12 mouse cellular contexts compared by ENCODE assay signal in the genomic region with DNA sequence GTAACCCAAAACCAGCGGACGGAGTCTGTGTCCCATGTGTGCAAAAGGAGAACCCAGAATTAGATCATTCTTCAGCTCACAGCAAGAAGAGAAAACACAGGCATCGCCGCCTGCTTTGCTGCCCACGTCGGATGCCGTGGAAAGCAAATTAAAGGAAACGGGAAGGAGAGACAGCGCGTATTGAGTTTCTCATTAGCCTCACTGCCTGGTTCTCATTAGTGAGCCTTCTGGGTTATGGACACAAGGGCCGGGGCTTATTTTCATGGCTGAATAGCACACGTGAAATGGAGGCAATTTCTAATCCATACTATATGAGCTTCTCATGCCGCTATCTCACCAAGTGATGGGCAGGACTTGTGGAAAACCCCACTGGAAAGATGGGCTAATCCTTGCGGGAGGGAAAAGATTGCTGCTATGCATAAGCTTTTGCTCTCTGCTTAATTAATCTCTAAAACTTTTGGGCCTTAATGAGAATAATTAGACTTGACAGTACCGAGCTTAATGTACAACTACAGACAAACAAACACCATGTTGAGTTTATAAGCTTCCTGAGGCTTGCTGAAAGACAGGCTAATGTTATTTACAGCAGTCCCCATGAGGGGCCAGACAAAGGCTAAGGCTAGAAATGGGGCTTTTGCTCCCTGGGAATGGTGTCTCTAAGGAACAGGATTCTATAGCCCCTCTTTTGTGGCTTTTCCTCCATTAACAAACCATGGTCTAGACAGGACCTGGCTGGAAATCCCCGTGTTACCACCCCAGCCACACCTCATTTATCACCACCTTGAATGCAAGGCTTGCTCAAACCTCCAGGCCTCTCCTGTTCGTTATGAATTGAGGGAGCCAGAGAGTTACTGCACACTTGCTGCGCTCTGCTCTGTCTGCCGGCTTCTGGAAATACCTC.
DNase-seq lines count a peak whose midpoint lies in the region; ATAC-seq and TF ChIP-seq lines count a peak whose summit lies in the region.
"Had no signal": no experiment of that assay in that cellular context is flagged by ENCODE, and none has a peak within 500 bp of the region (broad histone marks: within the 10 kb centered on the region; RNA-seq: fewer than 3 reads in every experiment).

No protein-coding gene starts in this region.

- H3K9me3 ChIP-seq in forebrain, embryonic 11.5 days (ENCODE audit: control insufficient read depth, low read length): no peaks in the 10 kb centered on the region; the same call in 1 of the 2 replicates
- peaks cover 7% of the 10 kb centered on the region; the same call in 1 of the 2 replicates for H3K9me3 ChIP-seq in forebrain, embryonic 15.5 days
- H3K9me3 ChIP-seq in embryonic facial prominence, embryonic 11.5 days (replicated peaks; ENCODE audit: control insufficient read depth, low read length): no peaks in the 10 kb centered on the region
- no peaks in the 10 kb centered on the region for H3K9me3 ChIP-seq in hindbrain, embryonic 16.5 days (ENCODE audit: control insufficient read depth, low read length)
- peaks cover 3% of the 10 kb centered on the region; the same call in 1 of the 2 replicates for H3K9me3 ChIP-seq in neural tube, embryonic 13.5 days
- H3K9me3 ChIP-seq in intestine, postnatal 0 days (ENCODE audit: control insufficient read depth): no peaks in the 10 kb centered on the region

- 38% methylated on average over 19 of the region's 19 CpGs for WGBS in forebrain, embryonic 11.5 days
- 27% methylated on average over 19 of the region's 19 CpGs for WGBS in forebrain, embryonic 15.5 days
- WGBS in embryonic facial prominence, embryonic 11.5 days: 38% methylated on average over 19 of the region's 19 CpGs
- WGBS in hindbrain, embryonic 16.5 days: 49% methylated on average over 19 of the region's 19 CpGs
- 32% methylated on average over 19 of the region's 19 CpGs for WGBS in neural tube, embryonic 13.5 days
- 84% methylated on average over 19 of the region's 19 CpGs for WGBS in intestine, postnatal 0 days

- H3K4me3 ChIP-seq in forebrain, embryonic 11.5 days (ENCODE audit: low read depth, low read length): no peak overlapping the region
- no peak overlapping the region for H3K4me3 ChIP-seq in forebrain, embryonic 15.5 days
- no peak overlapping the region for H3K4me3 ChIP-seq in embryonic facial prominence, embryonic 11.5 days (ENCODE audit: low read depth, low read length)
- H3K4me3 ChIP-seq in hindbrain, embryonic 16.5 days (ENCODE audit: low read length): no peak overlapping the region
- H3K4me3 ChIP-seq in neural tube, embryonic 13.5 days: no peak overlapping the region
- no peak overlapping the region for H3K4me3 ChIP-seq in intestine, postnatal 0 days (ENCODE audit: low read depth, low read length)

- peaks cover 11% of the 10 kb centered on the region for H3K4me1 ChIP-seq in forebrain, embryonic 11.5 days (replicated peaks; ENCODE audit: control insufficient read depth, insufficient read depth, low read length)
- peaks cover 8% of the 10 kb centered on the region; the same call in 1 of the 2 replicates for H3K4me1 ChIP-seq in forebrain, embryonic 15.5 days
- peaks cover 7% of the 10 kb centered on the region; the same call in 1 of the 2 replicates for H3K4me1 ChIP-seq in embryonic facial prominence, embryonic 11.5 days (ENCODE audit: control insufficient read depth, insufficient read depth, low read length)
- H3K4me1 ChIP-seq in hindbrain, embryonic 16.5 days (ENCODE audit: control insufficient read depth, insufficient read depth, low read depth, low read length): no peaks in the 10 kb centered on the region
- H3K4me1 ChIP-seq in neural tube, embryonic 13.5 days (replicated peaks): peaks cover 30% of the 10 kb centered on the region
- H3K4me1 ChIP-seq in intestine, postnatal 0 days (replicated peaks; ENCODE audit: control insufficient read depth, insufficient read depth, low read length): no peaks in the 10 kb centered on the region

- H3K36me3 ChIP-seq in forebrain, embryonic 11.5 days (ENCODE audit: control insufficient read depth, insufficient read depth, low read length): no peaks in the 10 kb centered on the region
- no peaks in the 10 kb centered on the region for H3K36me3 ChIP-seq in forebrain, embryonic 15.5 days
- no peaks in the 10 kb centered on the region for H3K36me3 ChIP-seq in embryonic facial prominence, embryonic 11.5 days (replicated peaks; ENCODE audit: control insufficient read depth, insufficient read depth, low read depth, low read length)
- no peaks in the 10 kb centered on the region for H3K36me3 ChIP-seq in hindbrain, embryonic 16.5 days (ENCODE audit: control insufficient read depth, insufficient read depth, low read length)
- H3K36me3 ChIP-seq in neural tube, embryonic 13.5 days: no peaks in the 10 kb centered on the region
- H3K36me3 ChIP-seq in intestine, postnatal 0 days (ENCODE audit: control insufficient read depth, insufficient read depth): no peaks in the 10 kb centered on the region

- no peaks in the 10 kb centered on the region for H3K27me3 ChIP-seq in forebrain, embryonic 11.5 days (ENCODE audit: control insufficient read depth, insufficient read depth, low read length)
- no peaks in the 10 kb centered on the region for H3K27me3 ChIP-seq in forebrain, embryonic 15.5 days
- H3K27me3 ChIP-seq in embryonic facial prominence, embryonic 11.5 days (ENCODE audit: control insufficient read depth, insufficient read depth, low read length): no peaks in the 10 kb centered on the region
- no peaks in the 10 kb centered on the region for H3K27me3 ChIP-seq in hindbrain, embryonic 16.5 days (replicated peaks; ENCODE audit: control insufficient read depth, insufficient read depth, low read length)
- no peaks in the 10 kb centered on the region for H3K27me3 ChIP-seq in neural tube, embryonic 13.5 days
- H3K27me3 ChIP-seq in intestine, postnatal 0 days (replicated peaks; ENCODE audit: control insufficient read depth, insufficient read depth, low read length): no peaks in the 10 kb centered on the region

- TF ChIP-seq CTCF in intestine, postnatal 0 days (IDR thresholded peaks at IDR 0.05; ENCODE audit: low read depth): no peak

- peak overlapping the region; percentile 0; the same call in 1 of the 2 replicates for H3K9ac ChIP-seq in forebrain, embryonic 11.5 days (ENCODE audit: low read length)
- H3K9ac ChIP-seq in forebrain, embryonic 15.5 days (replicated peaks): no peak overlapping the region
- no peak overlapping the region for H3K9ac ChIP-seq in embryonic facial prominence, embryonic 11.5 days (replicated peaks; ENCODE audit: low read length)
- no peak overlapping the region for H3K9ac ChIP-seq in hindbrain, embryonic 16.5 days (ENCODE audit: low read depth, low read length)
- H3K9ac ChIP-seq in neural tube, embryonic 13.5 days: 0 out of 2 replicates have a peak overlapping the region, but pooled peaks have one; percentile 3
- H3K9ac ChIP-seq in intestine, postnatal 0 days (ENCODE audit: low read depth, low read length): no peak overlapping the region
- H3K9ac ChIP-seq: lung, embryonic 14.5 days had no signal

- no peak overlapping the region for H3K4me2 ChIP-seq in forebrain, embryonic 11.5 days (ENCODE audit: low read depth, low read length, severe bottlenecking)
- no peak overlapping the region for H3K4me2 ChIP-seq in forebrain, embryonic 15.5 days (replicated peaks)
- no peak overlapping the region for H3K4me2 ChIP-seq in embryonic facial prominence, embryonic 11.5 days (ENCODE audit: low read depth, low read length)
- no peak overlapping the region for H3K4me2 ChIP-seq in hindbrain, embryonic 16.5 days (ENCODE audit: low read length)
- H3K4me2 ChIP-seq in neural tube, embryonic 13.5 days: no peak overlapping the region
- no peak overlapping the region for H3K4me2 ChIP-seq in intestine, postnatal 0 days (replicated peaks; ENCODE audit: low read depth)
- H3K4me2 ChIP-seq: lung, embryonic 14.5 days had no signal

- peak; percentile 71 for DNase-seq in forebrain, embryonic 11.5 days (ENCODE audit: low spot score)
- DNase-seq in embryonic facial prominence, embryonic 11.5 days (ENCODE audit: low spot score): peak; percentile 89
- DNase-seq in heart, postnatal 4 days: no peak
- no peak for DNase-seq in layer of hippocampus, postnatal 14 days (ENCODE audit: low spot score in 2 of 2)
- DNase-seq: adrenal gland, postnatal 25 days; kidney, postnatal 25 days; lung, embryonic 14.5 days had no signal

- H3K27ac ChIP-seq in forebrain, embryonic 11.5 days (ENCODE audit: low read depth, low read length): peak overlapping the region; percentile 74
- H3K27ac ChIP-seq in forebrain, embryonic 15.5 days (replicated peaks): no peak overlapping the region; the same call in 1 of the 2 replicates
- H3K27ac ChIP-seq in embryonic facial prominence, embryonic 11.5 days (replicated peaks; ENCODE audit: low read depth, low read length): peak overlapping the region; percentile 73
- H3K27ac ChIP-seq in hindbrain, embryonic 16.5 days (ENCODE audit: low read depth, low read length): no peak overlapping the region
- H3K27ac ChIP-seq in neural tube, embryonic 13.5 days (replicated peaks): peak overlapping the region; percentile 69
- H3K27ac ChIP-seq in intestine, postnatal 0 days (ENCODE audit: low read depth, low read length): no peak overlapping the region

- ATAC-seq in forebrain, embryonic 11.5 days (replicated peaks; ENCODE audit: low FRiP score): peak; percentile 77
- ATAC-seq in forebrain, embryonic 15.5 days (replicated peaks): no peak
- ATAC-seq in embryonic facial prominence, embryonic 11.5 days (replicated peaks; ENCODE audit: insufficient number of reproducible peaks, low FRiP score, low TSS enrichment, low read depth): no peak; the same call in 1 of the 2 replicates
- ATAC-seq in hindbrain, embryonic 16.5 days: peak; percentile 45; the same call in 1 of the 2 replicates
- peak; percentile 71 for ATAC-seq in neural tube, embryonic 13.5 days (ENCODE audit: low read depth)
- no peak for ATAC-seq in intestine, postnatal 0 days
- ATAC-seq: inflammation-experienced regulatory T-cells, adult 6 months had no signal

Comparison
In these comparisons a context has a peak if more than half of its experiments do, and no peak if none do; other contexts are left out.
1. ATAC-seq: peak in forebrain, embryonic 11.5 days (single experiment), hindbrain, embryonic 16.5 days (single experiment) and neural tube, embryonic 13.5 days (single experiment); none in forebrain, embryonic 15.5 days (single experiment), embryonic facial prominence, embryonic 11.5 days (single experiment) and intestine, postnatal 0 days (single experiment).
2. H3K27ac ChIP-seq: peak in forebrain, embryonic 11.5 days (single experiment), embryonic facial prominence, embryonic 11.5 days (single experiment) and neural tube, embryonic 13.5 days (single experiment); none in forebrain, embryonic 15.5 days (single experiment), hindbrain, embryonic 16.5 days (single experiment) and intestine, postnatal 0 days (single experiment).
3. H3K9ac ChIP-seq: peak in forebrain, embryonic 11.5 days (single experiment) and neural tube, embryonic 13.5 days (single experiment); none in forebrain, embryonic 15.5 days (single experiment), embryonic facial prominence, embryonic 11.5 days (single experiment), hindbrain, embryonic 16.5 days (single experiment) and intestine, postnatal 0 days (single experiment).
4. DNase-seq: peak in forebrain, embryonic 11.5 days (single experiment) and embryonic facial prominence, embryonic 11.5 days (single experiment); none in heart, postnatal 4 days (single experiment) and layer of hippocampus, postnatal 14 days (0 of 2).